Mouse (Mus musculus) midbrain, embryonic 10.5 days (tissue): ENCODE measurements around the gene Hnf1b. TPM values are rescaled to one million over a fixed set of nuclear protein-coding genes. Genes with fewer than 3 reads are reported as not detected.

ENCODE experiments used
- DNase-seq: peaks from one replicate; pipeline ENCODE4 v3.0.0-alpha.2; 2017; ENCODE audit warnings: low spot score
- H3K27ac ChIP-seq: fragments of 300-500 bp; sonication (generic); replicated peaks from 2 replicates; pipeline ENCODE4 v1.5.1; 2016; ENCODE audit warnings: mild to moderate bottlenecking
- H3K27me3 ChIP-seq: fragments of 300-500 bp; sonication (generic); 2 replicates; pipeline ENCODE4 v1.6.1; 2016; ENCODE audit warnings: low read depth, mild to moderate bottlenecking; ENCODE audit not compliant: poor library complexity, severe bottlenecking
- H3K36me3 ChIP-seq: fragments of 300-500 bp; sonication (generic); 2 replicates; pipeline ENCODE4 v1.6.1; 2016; ENCODE audit warnings: mild to moderate bottlenecking, moderate library complexity
- H3K4me1 ChIP-seq: fragments of 300-500 bp; sonication (generic); 2 replicates; pipeline ENCODE4 v1.6.1; 2016
- H3K4me3 ChIP-seq: fragments of 300-500 bp; sonication (generic); 2 replicates; pipeline ENCODE4 v1.5.1; 2016; ENCODE audit warnings: mild to moderate bottlenecking, moderate library complexity
- H3K9me3 ChIP-seq: fragments of 300-500 bp; sonication (generic); replicated peaks from 2 replicates; pipeline ENCODE4 v1.6.1; 2016; ENCODE audit warnings: mild to moderate bottlenecking
- WGBS: fragments of 180-500 bp; shearing (Covaris S2); methylation state at CpG from one replicate; pipeline ENCODE4 v1.1.7; 2016; 5-methylcytosine and 5-hydroxymethylcytosine counted together
- polyA plus RNA-seq: library from polyadenylated mRNA; unstranded; fragments of >200 nt; fragmentation: Nextera tagmentation; extraction: Ambion mirVana; gene quantifications from 2 replicates; pipeline ENCODE4 v1.2.1, GENCODE M21; 2016

The Hnf1b gene
- polyA plus RNA-seq: not detected in 2 replicates

DNA sequence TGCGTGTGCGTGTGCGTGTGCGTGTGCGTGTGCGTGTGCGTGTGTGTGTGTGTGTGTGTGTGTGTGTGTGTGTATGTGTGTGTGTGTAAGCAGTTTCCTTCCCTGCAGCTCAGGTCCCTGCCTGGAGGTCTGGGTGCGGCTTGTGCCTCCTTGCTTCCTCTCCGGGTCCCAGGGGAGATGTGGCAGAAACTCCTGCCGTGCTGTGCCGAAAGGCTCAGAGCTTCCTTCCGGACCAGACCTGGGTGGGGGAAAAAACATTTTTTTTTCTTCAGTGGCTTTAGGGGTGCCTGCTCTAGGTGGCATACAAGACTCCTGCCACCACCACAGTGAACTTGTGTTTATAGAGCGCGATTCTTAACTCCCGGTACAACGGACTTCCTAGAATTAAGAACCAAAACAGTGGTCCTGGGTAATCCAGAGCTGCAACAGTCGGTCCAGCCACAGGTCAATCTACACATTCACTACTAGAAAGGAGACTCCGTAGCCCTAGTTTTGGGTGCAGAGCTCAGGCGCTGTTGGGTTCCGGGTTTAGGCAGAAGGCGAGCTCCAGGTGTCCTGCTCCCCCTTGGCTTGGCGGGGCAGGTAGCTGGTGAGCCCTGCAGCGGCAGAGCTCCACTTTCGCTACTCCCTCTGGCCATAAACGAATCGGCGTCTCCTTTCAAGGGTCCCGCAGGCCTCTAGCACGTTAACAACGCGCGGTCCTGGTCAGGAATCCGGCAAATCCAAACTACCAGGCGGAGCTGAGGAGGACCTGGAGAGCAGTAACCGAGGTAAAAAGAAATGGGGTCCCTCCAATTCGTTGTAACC is at the start of gene Hnf1b:
Gene Hnf1b, plus strand, starts transcription at position 535 of the 807 bp plus-strand sequence.
- Histone ChIP-seq H3K4me3 (peak within 1 kb of the TSS; percentile 33), H3K27ac (no peak within 1 kb of the TSS), H3K9me3 (no peaks in the 10 kb centered on the region), H3K4me1 (peaks cover 41% of the 10 kb centered on the region), H3K27me3 (peaks cover 80% of the 10 kb centered on the region), H3K36me3 (no peaks in the 10 kb centered on the region)
- 2% methylated on average over 30 of the region's 36 CpGs for WGBS
- peak; percentile 37 for DNase-seq

DNA sequence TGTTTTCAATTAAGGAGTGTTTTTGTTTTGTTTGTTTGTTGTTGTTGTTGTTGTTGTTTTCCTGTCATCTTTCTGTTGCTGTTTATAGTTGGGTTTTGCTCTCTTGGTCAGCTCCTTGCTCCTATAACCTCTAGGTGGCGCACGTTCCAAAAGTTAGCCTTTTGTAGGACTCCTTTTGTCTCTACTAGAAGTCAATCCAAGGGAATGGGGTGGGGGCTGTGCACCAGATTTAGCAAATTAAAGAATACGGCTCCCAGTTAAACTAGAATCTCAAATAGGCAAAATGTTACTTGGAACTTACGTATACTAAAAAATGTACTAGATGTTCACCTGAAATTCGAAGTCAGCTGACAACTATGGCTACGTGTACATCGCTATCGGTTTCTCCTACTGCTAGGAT is 47.7 kb upstream of the Hnf1b start:
- 70% methylated on average over 8 of the region's 8 CpGs for WGBS
- Histone ChIP-seq H3K36me3 (no peaks in the 10 kb centered on the region), H3K4me3 (no peak overlapping the region), H3K4me1 (peaks cover 4% of the 10 kb centered on the region; the same call in 1 of the 2 replicates), H3K27ac (no peak overlapping the region), H3K9me3 (no peaks in the 10 kb centered on the region), H3K27me3 (no peaks in the 10 kb centered on the region)
- DNase-seq: no peak

DNA sequence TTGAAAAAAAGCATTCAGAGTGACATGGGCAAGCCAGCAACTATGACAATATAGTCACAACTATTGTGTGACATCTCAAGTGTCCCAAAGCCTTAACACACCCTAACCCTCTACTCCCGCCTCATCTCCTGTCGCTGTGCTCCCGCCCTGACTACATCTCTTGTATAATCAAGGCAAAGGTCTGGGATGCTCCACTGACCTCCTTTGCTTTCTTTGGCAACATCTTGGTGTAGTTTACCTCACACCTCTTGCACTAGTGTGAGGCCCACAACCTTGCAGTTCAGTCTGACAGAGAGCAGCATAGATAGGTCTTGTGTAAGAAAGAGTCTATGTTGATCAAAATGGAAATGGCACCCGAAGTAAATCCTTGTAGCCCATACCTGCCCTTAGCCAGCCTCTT is 47.3 kb upstream of the Hnf1b start:
- Histone ChIP-seq H3K9me3 (no peaks in the 10 kb centered on the region), H3K36me3 (no peaks in the 10 kb centered on the region), H3K4me3 (no peak overlapping the region), H3K4me1 (peaks cover 4% of the 10 kb centered on the region; the same call in 1 of the 2 replicates), H3K27me3 (no peaks in the 10 kb centered on the region), H3K27ac (no peak overlapping the region)
- DNase-seq: no peak
- 92% methylated on average over 4 of the region's 4 CpGs for WGBS

DNA sequence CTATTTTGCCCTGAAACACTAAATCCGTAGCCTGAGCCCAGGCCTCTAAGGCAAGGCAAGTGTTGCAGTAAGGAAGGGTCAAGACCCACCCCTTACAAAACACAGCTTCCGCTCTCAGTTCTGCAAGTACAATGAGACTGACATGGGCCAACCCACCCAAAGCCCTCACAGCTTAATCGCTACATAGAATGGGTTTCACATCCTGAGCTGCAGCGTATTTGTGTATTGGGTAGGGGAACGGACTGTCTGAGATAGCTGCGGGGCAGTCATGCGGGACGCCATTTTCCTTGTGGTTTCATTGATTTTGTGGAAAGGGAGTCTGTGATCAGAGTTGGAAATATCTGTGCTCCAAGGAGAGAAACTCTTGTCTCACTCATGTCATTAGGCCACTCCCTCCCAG is 39.4 kb upstream of the Hnf1b start:
- H3K36me3 ChIP-seq: no peaks in the 10 kb centered on the region
- H3K4me3 ChIP-seq: no peak overlapping the region
- H3K4me1 ChIP-seq: peaks cover 13% of the 10 kb centered on the region
- H3K27ac ChIP-seq: no peak overlapping the region
- WGBS: 65% methylated on average over 8 of the region's 8 CpGs
- H3K9me3 ChIP-seq: no peaks in the 10 kb centered on the region
- no peak for DNase-seq
- no peaks in the 10 kb centered on the region for H3K27me3 ChIP-seq

DNA sequence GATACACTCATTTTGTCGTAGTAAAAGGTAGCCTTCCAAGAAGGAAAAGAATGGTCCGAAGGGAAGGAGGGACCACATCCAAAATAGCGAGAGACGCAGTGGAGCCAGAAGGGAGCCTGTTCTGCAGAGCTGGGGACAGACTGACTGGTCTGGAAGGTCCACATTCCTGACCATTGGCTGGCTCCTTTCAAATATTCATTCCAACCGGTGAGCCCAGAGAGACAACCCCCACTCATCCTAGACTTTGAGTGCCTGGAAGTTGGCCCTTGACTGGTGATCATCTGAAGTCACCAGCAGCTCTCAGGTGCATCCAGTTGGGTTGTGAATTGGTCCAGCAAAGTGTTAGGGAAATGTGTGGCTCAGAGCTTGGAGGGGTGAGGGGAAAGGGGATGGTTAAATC is 34.7 kb upstream of the Hnf1b start:
- no peak for DNase-seq
- 88% methylated on average over 5 of the region's 5 CpGs for WGBS
- Histone ChIP-seq H3K9me3 (no peaks in the 10 kb centered on the region), H3K4me3 (no peak overlapping the region), H3K4me1 (peaks cover 8% of the 10 kb centered on the region), H3K27ac (no peak overlapping the region), H3K27me3 (peaks cover 5% of the 10 kb centered on the region; the same call in 1 of the 2 replicates), H3K36me3 (no peaks in the 10 kb centered on the region)

DNA sequence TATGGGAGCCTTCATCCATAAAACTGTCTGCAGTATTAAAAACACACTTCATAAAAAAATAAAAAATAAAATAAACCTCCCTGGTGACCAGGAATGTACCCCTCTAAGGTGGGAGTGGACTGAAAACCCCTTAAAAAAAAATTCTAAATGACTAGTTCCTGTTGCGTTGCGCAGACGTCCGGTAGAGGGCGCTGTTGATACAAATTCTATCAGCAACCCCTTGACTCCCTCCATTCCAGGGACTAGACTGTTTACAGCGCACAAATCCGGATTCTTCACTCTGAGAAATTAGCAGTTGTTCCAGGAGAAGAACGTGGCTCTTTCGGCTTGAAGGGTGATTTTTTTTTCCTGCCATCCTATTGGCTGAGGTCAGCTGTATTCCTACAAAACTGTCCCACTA is 34.2 kb upstream of the Hnf1b start:
- WGBS: 11% methylated on average over 9 of the region's 9 CpGs
- H3K27me3 ChIP-seq: peaks cover 5% of the 10 kb centered on the region; the same call in 1 of the 2 replicates
- H3K27ac ChIP-seq: no peak overlapping the region
- DNase-seq: peak; percentile 54
- no peaks in the 10 kb centered on the region for H3K9me3 ChIP-seq
- no peak overlapping the region for H3K4me3 ChIP-seq
- no peaks in the 10 kb centered on the region for H3K36me3 ChIP-seq
- H3K4me1 ChIP-seq: peaks cover 4% of the 10 kb centered on the region

DNA sequence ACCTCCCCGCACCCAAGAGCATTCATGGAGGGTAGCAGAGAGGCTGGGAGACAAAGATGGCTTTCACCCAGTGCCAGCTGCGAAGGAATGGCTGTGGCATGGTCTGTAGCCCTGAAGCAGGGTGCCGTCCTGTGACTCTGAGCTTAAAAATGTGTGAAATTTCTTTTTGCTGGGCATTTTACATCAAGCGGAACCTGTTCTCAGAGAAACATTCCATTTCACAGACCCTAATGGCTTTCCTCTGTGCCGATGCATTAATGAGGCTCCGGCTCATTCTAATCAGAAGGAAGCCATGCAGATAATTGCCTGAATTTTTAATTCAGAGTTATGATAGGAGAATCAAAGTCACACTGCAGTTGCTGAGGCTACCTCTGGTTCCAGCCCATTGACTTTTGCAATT is 32.8 kb upstream of the Hnf1b start:
- no peak overlapping the region for H3K27ac ChIP-seq
- no peaks in the 10 kb centered on the region for H3K4me1 ChIP-seq
- no peak for DNase-seq
- H3K4me3 ChIP-seq: no peak overlapping the region
- H3K27me3 ChIP-seq: peaks cover 5% of the 10 kb centered on the region; the same call in 1 of the 2 replicates
- H3K9me3 ChIP-seq: no peaks in the 10 kb centered on the region
- WGBS: 82% methylated on average over 6 of the region's 6 CpGs
- H3K36me3 ChIP-seq: no peaks in the 10 kb centered on the region

DNA sequence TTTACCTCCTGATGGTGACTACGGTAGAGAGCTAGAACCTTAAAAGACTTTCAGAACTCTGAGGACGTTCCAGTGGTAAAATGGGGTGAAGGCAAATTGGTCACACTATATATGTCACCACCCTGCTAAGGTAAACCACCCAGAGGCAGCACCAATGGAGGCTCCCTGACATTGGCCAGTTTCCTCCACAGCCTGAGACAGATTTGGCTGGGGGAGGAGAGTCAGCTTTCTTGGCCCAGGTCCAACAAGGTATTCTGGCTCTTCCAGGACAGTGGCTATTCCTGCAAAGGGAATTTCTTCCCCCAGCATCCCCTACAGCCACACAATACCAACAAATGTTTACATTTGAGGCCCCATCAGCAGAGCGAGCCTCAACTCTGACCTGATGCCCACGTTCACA is 31.9 kb upstream of the Hnf1b start:
- Histone ChIP-seq H3K27ac (no peak overlapping the region), H3K36me3 (no peaks in the 10 kb centered on the region), H3K27me3 (peaks cover 5% of the 10 kb centered on the region; the same call in 1 of the 2 replicates), H3K9me3 (no peaks in the 10 kb centered on the region), H3K4me1 (no peaks in the 10 kb centered on the region), H3K4me3 (no peak overlapping the region)
- 80% methylated on average over 4 of the region's 4 CpGs for WGBS
- no peak for DNase-seq

DNA sequence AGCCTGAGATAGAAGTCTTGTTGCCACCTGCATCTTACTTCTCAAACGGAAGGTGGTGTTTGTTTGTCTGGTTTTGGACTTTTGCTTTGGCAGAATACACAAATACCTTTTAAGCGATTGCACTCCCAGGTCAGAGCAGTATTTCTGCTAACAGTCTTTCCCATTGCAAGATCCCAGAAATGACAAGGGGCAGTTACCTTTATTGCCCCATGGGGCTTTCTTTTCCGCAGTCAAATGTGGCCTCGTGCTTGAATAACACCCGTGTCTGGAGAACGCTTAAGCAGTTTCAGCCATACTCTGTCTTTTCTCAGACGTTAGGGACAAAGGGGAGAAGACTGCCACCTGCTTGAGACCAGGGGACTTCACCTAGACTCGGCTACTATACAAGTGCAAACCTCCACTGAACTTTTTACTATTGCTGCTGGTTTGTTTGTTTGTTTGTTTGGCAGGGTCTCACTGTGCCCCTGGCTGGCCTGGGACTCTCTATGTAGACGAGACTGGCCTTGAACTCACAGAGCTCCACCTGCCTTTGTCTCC is 31.2 kb upstream of the Hnf1b start:
- no peaks in the 10 kb centered on the region for H3K9me3 ChIP-seq
- no peaks in the 10 kb centered on the region for H3K4me1 ChIP-seq
- WGBS: 74% methylated on average over 9 of the region's 9 CpGs
- peaks cover 5% of the 10 kb centered on the region; the same call in 1 of the 2 replicates for H3K27me3 ChIP-seq
- no peak for DNase-seq
- no peak overlapping the region for H3K27ac ChIP-seq
- H3K36me3 ChIP-seq: no peaks in the 10 kb centered on the region
- H3K4me3 ChIP-seq: no peak overlapping the region

DNA sequence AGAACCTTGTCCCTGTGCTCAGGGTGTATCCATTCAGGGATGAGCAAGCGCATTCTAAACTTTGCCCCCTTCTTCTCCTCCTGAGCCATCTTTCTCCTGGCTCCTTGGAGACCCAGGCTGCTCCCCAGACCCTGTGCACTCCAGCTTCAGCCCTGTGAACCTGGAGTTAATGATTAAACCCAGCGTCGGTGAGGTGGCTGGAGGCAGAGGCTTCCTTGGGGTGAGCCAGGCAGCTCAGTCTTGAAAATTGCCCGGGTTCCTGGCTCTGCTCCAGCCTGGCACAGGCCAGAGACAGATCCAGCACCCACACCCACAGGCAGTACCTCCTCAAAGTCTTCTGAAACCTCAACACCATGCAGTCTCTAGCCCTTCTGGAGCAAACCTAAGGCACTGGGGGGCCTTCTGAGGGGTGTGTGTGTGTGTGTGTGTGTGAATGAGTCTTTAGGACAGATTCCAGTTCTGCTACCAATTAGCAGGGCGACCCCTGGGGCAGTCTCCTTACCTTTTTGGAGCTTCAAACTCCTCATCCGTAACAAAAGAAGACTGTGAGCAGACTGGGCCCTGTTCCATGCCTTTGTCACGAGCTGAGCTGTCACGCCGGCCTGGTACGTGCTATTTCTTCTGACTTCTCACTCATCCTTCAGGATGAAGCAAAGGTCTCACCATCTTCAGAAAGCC is 29.9 kb upstream of the Hnf1b start:
- WGBS: 65% methylated on average over 10 of the region's 10 CpGs
- no peak for DNase-seq

DNA sequence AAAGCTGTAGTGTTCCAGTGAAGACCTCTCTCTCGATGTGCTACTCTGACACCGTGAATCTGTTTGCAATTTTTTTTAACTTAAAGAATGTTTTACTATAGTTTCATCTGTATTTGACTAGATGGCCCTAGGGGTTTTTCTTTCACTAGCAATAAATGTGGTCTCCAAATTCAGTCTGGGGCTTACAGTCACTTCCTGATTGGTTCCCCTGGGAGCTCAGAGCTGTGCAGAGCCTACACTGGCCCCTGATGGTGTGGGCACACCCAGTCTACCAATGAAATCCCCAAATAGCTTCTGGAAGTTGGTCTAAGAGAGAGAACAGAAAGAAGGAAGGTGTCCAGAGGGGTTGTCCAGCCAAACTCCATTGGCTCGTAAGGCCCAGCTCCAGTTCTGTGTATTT is 23.7 kb upstream of the Hnf1b start:
- DNase-seq: no peak
- Histone ChIP-seq H3K9me3 (no peaks in the 10 kb centered on the region), H3K36me3 (no peaks in the 10 kb centered on the region), H3K27ac (no peak overlapping the region), H3K4me1 (no peaks in the 10 kb centered on the region), H3K27me3 (no peaks in the 10 kb centered on the region), H3K4me3 (no peak overlapping the region)
- WGBS: 92% methylated on average over 3 of the region's 3 CpGs

More for the DNA sequence above, 29.9 kb upstream of the Hnf1b start:
- Histone ChIP-seq H3K9me3 (no peaks in the 10 kb centered on the region), H3K27me3 (peaks cover 5% of the 10 kb centered on the region; the same call in 1 of the 2 replicates), H3K4me1 (no peaks in the 10 kb centered on the region), H3K36me3 (no peaks in the 10 kb centered on the region), H3K27ac (no peak overlapping the region), H3K4me3 (no peak overlapping the region)

DNA sequence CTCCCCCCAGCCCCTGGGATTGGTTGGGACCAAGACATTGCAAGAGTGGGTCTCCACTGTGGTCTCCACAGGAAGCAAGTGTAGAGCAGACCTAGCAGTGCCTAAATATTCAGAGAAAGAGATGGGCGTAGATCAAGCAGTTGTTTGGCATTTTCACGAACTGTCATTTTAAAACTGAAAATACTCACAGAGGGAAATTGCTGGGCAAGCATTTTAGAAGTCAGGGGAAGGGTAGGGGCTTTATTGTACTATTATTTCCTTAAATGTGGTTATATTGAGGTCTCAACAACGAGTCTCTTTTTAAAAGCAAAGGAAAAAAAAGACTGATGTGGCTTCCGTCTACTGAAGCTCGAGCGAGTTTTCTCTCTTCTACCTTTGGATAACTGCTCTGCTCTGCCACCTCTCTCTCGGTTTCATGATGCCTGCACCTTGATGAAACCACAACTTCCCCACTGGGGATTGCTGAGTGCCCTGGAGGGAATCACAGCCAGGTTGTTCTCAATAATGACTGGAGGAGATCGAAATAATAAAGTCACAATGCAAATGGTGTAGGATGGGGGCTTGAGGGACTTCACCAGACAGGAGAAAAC is 21.2 kb upstream of the Hnf1b start:
- WGBS: 87% methylated on average over 8 of the region's 8 CpGs
- Histone ChIP-seq H3K27me3 (no peaks in the 10 kb centered on the region), H3K4me3 (no peak overlapping the region), H3K27ac (no peak overlapping the region), H3K4me1 (no peaks in the 10 kb centered on the region), H3K36me3 (no peaks in the 10 kb centered on the region), H3K9me3 (no peaks in the 10 kb centered on the region)
- DNase-seq: no peak
